Mouse (Mus musculus) embryo, embryonic 9.5 days (tissue): ENCODE results near the gene Atn1.

Experiments
- DNase-seq: peaks from one replicate; pipeline ENCODE4 v3.0.0-alpha.2; 2017; ENCODE audit errors: extremely low spot score

Gene Atn1

DNA sequence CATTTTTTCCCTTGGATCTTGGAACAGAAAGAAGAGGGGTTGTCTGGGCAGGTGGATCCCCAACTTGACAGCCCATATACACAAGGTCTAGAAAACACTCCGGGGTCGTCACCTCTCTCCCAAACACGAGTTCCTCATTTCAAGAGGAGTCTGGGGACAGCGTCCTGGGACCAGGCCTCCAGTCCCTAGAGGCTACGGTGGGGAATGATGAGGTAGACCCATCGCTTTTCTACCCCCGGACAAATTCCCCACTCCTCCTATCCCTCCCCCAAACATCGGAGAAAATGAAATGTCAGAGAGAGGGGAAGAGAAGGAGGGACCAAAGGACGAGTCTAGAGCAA lies 12.3 kb upstream of the Atn1 start:
- no peak for DNase-seq

DNA sequence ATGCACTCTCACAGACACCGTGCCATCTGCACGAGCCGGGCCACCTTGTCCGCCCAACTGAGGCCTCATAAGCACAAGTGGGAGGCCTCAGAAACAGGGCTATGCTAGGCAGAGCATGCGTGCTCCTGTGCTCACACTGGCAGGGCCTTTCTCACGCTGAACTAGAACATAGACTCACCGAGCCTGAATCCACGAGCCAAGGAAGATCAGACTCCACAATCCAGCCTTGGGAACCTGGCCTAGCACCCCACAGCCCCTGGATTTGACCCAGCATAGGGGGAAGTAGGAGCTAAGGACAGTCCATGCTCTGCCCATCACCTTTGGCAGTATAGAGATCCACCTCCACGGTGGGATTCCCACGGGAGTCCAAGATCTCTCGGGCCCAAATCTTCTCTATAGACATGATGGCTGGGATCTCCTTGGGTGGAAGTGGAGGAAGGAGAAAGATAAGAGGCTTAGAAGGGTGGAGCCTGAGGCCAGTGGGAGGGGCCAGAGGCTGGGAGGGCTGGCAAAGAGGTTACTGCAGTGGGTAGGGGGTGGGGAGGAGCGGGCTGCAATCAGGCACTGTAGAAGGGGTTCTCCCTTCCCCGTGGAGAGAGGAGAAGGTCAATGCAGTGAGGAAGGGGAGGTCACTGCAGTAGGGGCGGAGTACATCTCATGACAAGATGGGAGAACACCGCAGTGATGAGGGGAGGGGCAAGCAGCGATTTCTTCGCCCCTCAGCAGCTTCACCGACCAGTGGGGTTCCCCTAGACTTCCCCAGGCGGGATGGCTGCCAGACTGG lies 11.8 kb upstream of the Atn1 start:
- DNase-seq, result no peak

DNA sequence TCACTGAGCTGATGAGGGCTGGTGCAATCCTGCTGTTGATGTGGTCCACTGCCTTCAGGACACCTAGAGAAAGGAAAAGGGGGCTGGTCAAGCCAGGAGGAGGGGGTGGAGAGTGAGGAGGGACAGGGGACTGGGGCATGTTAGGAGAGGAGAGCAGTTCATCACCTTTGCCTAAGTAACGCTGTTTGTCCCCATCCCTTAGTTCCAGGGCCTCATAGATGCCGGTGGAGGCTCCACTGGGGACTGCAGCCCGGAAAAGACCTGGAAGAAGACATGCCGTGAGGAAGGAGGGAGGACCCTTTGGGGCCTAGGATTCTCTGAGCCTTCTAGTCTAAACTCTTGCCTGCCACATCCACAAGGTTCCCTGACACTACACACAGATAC lies 11.2 kb upstream of the Atn1 start:
- DNase-seq, result no peak

DNA sequence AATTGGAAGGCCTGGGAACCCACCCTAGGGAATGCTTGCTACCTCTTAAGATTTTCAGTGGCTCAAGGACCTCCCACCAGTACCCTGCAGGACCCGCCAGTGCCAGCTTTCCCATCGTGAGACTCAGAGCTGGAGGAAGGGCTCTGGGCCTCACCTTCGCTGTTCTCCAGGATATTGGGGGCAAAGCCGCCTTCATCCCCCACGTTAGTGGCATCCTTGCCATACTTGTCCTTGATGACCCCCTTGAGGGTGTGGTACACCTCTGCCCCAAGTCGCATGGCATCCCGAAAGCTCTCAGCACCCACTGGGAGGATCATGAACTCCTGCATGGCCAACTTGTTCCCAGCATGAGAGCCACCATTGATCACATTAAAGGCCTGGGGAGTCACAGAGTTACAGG lies 9.6 kb upstream of the Atn1 start:
- DNase-seq, result no peak

DNA sequence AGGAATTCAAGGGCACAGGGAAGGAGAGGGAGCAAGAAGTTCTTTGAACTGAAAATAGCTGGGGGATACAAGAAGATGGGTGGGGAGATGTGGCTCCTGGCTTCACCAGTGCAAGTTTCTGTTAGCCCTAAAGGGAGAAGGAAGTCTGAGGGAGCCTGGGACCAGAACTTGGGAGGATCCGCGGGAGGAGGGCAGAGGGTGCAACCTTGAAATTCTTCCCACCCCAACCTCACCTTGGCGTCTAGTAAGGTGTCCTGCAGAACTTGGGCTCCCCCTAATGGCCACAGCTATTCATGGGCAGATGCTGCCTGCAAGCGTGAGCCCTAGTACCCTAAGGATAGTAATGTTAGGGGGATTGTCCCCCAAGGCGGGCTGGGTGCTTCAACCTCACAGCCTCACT lies 2.9 kb upstream of the Atn1 start:
- DNase-seq, result peak; percentile 85

DNA sequence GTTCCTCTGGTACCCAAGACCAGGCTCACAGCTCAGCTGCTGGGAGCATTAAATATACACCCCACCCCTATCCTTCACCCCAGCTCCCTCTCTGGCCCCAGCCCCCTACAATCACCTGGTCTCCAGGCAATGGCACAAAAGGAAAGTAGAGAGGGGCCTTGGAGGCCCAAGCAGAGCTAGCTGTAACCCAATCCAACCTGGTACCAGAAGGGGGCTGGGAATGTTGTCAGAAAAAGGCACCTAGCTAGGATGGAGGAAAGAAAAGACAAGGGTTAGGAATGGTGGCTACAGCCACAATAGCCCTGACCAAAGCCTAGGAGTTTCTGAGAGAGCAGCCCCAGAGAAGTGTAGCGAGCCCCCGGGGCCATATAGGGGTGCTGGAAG lies 2.5 kb upstream of the Atn1 start:
- DNase-seq, result no peak

DNA sequence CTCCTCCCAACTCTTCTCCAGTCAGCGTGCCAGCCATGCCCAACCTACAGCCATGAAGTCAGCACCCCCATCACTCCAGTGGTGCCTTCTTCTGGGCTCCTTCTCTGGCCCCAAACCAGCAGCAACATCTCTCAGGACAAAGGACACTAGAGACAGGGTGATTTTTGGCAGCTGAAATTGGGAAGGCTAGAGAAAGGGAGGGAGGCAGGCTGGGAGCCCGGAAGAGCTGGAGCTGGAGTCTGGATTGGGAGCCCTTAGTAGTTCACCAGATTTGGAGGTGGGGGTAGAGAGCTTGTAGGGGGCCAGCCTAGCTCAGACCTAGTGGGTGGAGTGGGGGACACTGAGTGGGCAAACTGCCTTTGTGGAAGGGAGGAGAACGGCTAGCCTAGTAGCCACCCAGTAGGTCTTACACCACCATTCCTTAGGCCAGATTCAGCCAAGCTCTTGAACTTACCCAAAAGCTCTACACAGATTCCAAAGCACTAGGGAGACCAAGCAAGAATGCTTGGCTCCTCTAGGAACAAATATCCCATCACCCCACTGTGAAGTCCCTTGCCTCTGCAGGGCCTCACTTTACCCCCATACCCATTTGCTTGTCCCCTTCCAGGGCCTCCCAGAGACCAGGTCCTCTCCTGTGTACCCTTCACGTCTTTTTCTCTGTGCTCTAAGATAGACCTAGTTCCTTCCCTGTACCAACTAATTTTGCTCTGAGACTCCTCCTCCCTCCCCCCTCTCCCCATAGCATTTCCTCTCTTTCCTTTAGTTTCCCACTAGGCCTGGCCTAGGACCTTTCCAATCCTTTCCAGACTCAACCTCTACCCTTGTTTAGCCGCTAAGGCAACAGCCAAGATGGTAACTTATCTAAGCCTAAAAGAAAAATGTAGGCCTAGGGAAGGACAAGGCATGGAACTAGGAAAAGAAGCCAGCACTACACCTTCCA lies 1.9 kb upstream of the Atn1 start:
- peak; percentile 60 for DNase-seq

DNA sequence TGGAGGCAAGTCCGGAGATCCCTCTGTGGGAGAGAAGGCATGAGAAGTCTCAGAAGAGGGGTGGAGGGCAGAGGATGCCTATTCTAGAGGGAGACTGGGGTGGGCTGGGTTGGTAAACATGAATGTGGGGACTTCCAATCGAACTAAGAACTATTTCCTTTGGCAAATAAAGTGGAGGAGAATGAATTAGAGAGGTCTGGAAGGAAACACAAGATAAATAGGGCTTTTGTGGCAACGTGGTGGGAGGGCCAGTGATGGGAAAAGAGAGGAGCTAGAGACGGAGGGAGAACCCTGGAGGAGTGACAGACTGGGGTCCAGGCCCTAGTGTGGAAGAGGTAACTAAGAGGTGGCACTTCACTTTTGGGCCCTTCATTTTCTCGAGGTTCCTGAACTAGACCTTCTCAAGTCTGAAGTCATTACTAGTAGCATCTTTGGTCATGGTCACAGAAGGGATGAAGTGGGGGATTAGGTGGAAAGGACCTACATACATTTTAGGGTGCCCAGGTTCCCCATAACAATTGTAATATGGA lies 1.1 kb upstream of the Atn1 start:
- DNase-seq, result peak; percentile 45

DNA sequence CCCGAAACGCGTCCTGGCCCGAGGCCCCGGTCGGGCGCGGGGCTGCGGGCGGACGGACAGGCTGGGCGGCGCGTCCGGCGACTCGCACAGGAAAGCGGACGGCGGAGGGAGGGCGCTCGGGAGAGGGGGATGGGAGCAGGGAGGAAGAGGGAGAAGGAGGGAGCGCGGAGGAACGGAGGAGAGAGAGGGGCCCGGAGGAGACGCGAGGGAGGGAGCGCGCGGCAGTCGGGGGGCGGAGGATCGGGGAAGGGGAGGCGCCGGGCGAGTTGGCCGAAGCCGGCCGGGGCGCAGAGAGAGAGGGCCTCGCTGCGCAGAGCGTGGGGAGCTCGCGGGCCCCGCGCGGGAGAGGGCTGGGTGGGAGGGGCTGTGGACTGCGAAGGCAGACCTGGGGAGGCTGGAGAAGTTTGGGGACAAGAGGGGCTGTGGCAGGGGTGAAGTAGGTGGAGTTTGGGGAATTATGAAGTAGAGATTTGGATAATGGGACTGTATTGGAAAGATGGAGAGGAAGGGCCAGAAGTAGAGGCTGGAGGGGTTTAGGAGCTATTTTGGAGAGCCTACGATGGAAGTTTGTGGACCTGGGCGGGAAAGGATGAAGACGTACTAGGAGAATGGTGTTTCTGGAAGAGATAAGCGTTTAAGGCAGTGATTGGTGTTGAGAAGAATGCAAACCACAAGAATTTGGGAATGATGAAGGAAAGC lies 477 bp upstream of the Atn1 start:
- peak; percentile 89 for DNase-seq

DNA sequence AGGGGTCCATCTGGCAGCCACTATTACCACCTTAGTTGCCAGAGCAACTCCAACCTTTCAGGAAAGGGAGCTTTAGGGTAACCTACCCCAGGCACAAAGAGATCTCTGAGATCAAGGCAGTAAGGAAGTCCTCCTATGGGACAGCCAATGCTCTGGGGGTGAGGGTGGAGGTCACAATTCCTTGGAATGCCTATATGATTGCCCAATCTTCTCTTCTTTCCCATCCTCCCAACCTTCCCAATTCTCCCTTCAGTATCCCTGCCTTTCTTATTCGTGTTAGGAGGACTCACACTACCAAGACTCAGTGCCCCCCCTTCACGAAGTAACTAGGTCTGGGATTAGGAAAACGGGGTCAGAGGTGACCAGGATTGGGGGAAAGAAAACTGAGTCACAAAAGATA lies 1.0 kb downstream of the Atn1 start:
- DNase-seq, result no peak

DNA sequence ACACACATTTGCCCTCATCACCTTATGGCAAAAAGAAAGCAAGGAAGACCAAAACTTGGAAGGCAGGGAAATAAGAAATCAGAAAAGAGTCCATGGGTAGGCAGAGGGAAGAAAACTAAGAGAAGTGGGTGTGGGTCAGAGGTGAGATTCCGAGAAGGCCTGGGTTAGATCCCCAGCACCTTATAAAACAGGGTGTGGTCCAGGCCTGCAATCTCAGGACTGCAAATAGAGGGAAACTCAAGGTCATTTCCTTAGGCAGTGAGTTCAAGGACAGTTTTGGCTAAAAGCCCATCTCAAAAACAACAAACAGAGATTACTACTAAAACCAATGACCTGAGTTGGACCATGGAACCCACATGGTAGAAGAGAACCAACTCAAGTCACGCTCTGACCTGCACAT lies 2.5 kb downstream of the Atn1 start:
- DNase-seq, result no peak

DNA sequence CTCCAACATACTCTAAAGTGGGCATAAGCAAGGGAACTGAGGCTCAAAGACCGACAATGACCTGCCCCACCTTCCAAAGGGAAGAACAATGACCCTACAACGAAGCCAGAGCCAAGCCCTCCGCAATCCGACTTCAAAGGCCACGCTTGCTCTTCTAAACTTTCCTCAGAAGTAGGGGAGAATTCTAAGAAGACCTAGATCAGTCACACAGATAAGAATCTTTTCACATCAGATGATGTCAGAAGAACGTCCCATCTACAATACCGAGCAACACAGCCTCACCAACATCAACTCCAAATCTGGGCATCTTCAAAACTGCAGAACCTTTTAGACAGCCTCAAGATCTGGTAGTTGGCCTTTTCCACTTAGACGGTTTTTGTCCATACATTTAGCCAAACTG lies 5.9 kb downstream of the Atn1 start:
- DNase-seq, result no peak

DNA sequence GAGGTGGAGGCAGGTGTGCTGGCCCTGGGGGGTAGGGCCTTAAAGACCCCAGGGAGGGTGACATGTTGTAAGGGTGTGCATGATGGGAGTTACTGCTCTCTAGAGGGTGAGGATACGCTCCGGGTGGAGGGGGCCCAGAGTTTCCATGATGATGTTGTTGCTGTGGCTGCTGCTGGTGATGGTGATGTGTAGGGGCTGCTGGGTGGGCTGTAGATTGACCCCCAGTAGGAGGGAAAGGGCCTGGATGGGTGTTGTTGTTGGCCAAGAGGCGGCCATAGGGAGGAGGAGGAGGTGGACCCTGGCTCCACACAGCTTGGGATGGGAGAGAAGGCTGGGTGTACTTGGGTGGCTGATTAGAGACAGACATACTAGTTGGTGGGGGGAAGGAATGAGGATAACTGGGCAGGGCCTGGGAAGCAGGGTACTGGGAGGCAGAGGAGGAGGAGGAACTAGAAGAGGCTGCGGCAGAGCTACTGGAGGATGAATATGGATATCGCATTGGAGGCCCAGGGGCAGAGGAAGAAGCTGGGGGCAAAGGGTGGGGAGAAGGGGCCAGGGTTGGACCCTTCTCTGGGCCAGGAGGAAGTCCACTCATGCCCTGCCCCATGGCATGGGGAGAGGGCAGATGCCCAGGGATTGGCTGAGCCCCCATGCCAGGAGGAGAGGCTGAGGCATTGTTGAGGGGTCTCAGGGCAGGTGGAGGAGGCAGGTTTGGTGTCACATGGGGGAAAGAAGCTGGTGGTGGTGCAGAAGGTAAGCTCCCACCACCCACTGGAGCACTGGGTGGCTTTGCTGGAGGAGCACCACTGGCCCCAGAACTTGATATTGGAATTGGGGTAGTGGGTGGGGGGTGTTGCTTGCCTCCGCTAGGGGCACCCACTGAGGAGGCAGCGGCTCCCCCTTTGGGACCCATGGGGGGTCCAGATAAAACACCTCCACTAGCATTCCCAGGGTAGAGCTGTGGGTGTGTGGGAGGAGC lies 9.4 kb downstream of the Atn1 start:
- no peak for DNase-seq

DNA sequence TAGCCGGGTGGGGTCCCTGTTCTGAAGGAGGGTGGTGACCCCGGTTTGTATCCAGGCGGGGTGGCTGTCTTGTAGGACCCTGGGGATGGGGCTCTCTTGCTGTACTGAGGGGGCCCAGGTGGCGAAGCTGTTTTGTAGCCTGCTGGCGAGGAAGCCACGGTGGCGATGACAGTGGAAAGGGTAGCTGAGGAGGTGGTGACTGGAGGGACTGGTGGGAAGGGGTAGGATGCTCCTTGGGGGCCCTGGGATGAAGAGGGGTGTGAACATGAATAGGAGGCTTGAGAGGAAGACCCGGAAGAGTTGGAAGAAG lies 10.1 kb downstream of the Atn1 start:
- DNase-seq, result no peak

DNA sequence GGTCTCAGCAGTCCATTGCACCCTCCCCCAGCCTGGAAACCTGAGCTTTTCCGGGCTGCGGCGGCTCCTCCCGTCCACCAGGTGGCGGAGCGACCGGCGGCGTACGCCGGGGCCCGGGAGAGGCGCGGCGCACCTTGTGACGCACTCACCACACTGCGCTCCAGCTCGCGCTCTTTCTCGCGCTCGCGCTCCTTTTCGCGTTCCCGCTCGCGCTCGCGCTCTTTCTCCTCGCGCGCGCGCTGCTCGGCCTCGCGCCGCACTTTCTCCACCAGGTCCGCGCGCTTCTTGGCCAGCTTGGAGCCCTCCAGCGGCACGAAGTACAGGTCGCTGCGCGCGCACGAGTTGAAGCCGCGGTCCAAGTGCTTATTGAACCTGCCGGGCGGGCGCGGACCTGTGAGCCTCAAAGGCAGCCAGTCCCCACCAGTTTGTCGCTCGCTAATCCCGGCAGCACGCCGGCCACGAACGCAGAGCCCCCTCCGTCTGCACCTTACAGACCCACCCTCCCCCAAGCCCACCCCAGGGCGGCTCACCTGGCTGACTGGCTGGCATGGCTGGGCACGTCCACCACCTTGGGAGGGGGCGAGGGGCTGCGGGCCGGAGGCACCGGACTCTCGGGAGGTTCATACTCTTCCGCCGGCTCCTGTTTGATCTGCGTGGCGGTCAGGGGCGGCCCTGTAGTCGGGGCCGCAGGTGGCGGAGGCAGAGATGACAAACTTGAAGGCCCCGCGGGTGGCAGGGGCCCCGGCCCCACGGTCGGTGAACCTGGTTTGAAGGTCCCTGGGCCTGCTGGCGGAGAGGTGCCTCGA lies 10.6 kb downstream of the Atn1 start:
- DNase-seq, result peak; percentile 95

DNA sequence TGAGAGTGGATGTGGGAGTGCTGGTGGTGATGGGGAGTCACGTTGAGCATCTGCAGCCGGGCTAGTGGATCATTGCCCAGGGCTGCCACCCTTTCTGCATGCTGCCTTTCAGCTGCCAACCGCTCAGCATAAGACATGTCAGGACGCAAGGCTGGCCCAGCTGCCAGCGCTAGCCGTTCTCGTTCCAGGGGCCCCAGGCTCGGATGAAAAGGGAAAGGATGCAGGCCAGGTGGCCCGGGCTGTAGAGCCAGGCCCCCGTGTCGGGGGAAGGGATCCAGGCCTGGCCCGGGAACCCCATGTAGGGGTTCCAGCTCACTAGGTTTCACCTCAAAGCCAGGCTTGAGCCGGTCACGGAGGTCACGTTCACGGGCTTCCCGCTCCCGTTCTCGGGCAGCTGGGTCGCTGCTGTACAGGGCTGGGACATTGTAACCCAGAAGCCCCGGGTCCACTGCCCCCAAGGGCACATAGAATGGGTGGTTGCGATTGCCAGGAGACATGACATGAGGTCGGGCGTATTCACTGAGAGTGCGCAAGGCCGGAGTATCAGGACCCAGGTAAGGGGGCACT lies 11.5 kb downstream of the Atn1 start:
- DNase-seq, result no peak

DNA sequence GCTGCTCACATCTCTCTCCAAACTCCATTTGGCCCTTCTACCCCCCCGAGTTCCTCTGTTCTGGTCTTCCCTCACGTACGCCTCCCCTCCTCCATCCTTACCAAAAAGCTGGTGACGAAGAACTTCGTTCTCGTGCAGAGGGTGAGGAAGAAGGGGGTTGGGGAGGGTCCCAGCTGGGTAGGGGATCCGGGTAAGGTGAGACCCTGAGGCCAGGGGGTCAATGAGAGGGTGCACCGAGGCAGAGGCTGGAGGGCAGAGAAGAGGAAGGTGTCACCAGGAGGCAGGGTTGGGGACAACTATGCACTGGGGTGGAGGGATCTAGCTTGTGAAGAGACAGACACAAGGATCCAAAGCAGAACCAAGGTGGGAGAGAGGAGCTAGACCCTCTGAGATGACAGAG lies 12.7 kb downstream of the Atn1 start:
- DNase-seq, result no peak

DNA sequence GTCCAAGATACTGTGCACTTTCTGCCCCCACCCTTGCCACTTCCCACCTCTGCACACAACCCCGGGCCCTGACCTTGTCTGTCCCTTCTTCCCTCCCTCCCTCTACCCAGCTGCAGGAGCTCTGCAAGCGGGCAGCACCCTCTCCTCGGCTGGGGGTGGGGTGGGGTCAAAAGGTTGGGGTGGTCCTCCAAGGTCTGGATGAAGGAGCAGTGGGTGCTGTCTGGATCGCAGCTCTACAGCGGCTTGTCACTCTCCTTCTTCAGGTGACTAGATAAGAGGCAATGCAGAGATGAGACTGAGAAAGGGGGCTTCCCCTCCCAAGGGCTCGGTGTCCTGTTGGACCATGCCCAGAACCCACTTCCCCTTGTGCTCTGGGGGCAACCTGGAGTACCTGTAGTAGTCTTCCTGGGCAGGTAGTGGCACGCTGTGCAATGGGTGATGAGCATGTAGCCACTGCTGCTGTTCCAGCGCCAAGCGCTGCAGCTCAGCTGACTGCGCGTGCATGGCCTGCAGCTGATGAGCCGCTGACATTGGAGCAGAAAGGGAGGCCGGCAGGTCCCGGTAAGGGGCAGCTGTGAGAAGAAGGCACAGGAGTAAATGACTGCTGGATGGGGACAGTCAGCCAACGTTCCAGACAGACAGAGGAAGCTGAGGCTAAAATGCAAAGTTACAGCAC lies 13.3 kb downstream of the Atn1 start:
- no peak for DNase-seq

DNA sequence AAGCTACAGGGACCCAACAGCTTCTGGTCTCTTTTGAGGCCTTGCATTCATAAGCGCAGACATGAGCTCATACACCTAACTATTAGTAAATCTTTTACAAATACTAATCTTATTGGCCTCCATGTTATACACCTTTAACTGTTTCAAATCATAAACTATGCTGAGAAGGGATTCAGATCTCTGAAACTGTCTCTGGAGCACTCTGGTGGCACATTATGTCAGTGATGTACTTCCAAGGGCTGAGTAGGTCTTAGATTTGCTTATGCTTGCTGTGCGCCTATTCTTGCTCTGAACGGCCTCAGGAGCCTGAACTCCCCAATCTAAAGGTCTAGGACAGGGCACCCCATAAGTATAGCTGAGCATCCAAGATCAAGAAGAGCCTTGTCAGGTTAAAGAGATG lies 14.5 kb downstream of the Atn1 start:
- no peak for DNase-seq
